Mouse (Mus musculus): ENCODE data around the gene Gm42906.

GRCm38 (mm10) chr5:151174485-151175460, 253.2 kb downstream of the Gm42906 start:
- TF ChIP-seq CTCF (IDR thresholded peaks at IDR 0.05; ENCODE audit: borderline replicate concordance, extremely low read depth, insufficient read depth, insufficient read length) = no peak
- no peak for TF ChIP-seq POLR2A (IDR thresholded peaks at IDR 0.05; ENCODE audit: borderline replicate concordance, extremely low read depth, insufficient read depth, insufficient read length, poor library complexity, severe bottlenecking)

Data from brain, embryonic 14.5 days (tissue).